Mouse (Mus musculus) spleen, postnatal 4 days (tissue): ENCODE measurements around the gene Bola2.
A peak's percentile ranks its signal among the peaks of the same experiment; 100 is the strongest.

ENCODE experiments used
- DNase-seq, 2 experiments: peaks; one replicate each; pipeline ENCODE4 v3.0.0; 2022; ENCODE audit warnings: low spot score in 2 of 2

Bola2 gene

DNA sequence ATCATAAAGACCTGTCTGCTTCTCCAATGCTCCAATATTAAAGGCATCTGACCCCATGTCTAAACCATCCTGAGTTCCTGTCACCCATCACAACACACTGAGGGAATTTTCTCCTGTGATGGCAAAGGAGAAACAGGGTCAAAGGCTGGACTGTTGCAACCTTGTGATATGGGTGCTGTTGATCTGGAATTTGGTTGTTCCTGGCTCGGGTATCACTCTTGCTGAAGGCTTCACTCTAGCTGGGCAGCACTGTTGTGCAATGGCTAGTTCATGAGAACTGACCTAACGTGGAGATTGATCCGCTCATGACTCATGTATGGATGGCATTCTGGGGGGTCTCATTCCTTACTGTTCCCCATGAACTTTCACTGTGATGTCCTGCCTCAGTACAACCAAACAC, 6.2 kb upstream of the Bola2 start:
- DNase-seq: no peak

DNA sequence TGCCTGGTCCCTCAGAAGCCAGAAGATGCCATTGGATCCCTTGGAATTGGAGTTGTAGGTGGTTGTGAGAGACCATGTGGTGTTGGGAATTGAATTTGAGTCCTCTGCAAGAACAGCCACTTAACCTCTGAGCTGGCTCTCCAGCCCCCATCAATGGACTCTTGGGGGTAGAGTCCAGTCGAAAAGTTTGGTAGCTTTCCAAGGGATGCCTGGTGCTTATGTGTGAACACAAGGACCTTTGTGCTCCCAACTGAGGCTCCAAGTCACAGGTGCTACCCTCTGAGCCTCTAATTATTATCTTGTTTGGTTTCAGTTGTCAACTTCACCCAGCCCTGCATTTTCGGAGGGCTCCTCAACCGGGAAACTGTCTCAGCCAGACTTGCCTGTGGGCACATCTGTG, 4.5 kb upstream of the Bola2 start:
- DNase-seq: no peak

DNA sequence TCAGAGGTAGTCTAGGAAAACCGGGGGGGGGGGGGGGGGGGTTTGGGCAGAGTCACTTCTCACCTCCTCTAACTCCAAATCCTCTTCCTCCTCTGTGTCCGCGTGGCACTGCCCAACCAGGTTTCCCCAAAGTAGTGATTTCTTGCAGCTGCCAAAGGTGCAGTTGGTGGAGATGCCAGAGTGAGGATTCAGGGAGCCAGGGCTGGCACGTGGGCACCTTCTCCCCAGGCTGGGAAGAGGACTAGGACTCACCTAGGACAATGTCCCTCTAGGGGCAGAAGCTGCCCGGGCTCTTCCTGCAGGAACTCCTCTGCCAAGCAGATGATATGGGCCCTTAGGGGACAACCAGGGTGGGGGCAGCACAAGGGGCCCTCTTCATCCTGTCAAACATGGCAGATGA, 3.5 kb upstream of the Bola2 start:
- no peak for DNase-seq

DNA sequence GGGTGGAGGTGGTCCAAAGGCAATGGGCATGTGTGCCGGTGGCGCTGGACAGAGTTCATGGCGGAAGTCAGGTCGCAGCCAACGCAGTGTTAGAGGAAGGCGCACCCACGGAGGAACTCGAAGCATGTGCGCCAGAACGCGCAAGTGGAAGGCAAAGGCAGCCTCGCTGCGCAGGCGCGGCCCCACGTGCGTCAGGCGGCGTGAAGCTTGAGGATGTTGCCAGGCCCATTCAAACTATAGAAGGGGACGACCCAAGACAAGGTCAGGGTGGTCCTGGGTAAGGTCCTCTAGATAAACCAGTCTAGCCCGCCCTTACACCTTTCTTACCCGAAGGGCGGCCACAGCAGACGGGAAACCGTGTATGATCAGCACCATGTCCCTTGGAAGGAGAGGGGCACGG, 2.8 kb upstream of the Bola2 start:
- DNase-seq: no peak

DNA sequence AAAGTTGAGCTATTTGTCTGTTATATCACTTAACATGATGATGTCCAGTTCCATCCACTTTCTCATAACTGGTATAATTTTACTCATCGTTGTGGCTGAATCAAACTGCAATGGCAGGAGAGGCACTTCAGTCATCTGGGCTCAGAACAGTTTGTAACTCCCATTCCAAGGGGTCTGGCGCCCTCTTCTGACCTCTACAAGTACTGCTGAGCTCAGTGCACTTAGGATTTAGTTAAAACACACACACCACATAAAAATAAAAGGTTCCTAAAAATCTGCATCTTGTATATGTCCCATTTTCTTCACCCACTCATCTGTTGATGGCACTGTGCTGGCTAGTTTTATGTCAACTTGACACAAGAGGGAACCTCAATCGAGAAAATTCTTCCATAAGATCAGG, 1.9 kb upstream of the Bola2 start:
- DNase-seq: peak; percentile 85 to 93

DNA sequence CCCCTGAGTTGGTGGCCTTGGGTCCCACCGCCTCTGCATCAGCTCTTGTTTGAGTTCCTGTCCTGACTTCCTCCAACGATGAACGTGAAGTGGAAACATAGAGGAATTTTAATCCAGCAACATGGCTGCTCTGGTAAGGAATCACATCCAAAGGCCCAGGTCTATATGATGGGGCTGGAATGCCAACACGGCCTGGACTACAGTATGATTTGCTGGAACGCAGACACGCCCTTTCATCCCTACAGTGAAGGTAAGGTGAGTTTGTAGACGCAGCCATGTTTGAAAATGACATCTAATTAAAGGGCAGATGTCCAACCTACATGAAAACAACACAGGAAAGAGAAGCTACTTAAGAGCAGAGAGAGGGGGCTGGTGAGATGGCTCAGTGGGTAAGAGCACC, 1.4 kb upstream of the Bola2 start:
- no peak for DNase-seq

DNA sequence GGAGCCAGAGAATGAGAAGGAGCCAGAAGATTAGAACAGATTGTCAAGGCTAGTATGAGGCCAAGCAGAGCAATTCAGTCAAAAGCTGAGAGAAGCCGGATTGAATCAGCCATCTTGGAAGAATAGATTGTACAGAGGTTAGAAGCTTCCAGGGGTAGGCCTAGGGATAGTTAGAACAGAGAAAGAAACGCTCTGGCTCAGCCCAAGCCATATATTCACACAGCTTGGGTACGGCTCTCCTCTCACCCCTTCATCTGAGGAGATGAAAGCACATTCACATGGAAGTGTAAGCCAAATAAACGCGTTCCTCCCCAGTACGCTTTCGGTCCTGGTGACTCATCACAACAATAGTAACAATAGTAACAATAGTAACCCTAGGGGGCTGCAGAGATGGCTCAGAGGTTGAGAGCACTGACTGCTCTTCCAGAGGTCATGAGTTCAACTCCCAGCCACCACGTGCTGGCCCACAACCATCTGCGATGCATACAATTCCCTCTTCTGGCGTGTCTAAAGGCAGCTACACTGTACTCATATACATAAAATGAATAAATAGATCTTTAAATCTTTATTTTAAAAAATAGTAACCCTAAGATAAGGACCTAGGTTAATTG, 655 bp upstream of the Bola2 start:
- DNase-seq: no peak

DNA sequence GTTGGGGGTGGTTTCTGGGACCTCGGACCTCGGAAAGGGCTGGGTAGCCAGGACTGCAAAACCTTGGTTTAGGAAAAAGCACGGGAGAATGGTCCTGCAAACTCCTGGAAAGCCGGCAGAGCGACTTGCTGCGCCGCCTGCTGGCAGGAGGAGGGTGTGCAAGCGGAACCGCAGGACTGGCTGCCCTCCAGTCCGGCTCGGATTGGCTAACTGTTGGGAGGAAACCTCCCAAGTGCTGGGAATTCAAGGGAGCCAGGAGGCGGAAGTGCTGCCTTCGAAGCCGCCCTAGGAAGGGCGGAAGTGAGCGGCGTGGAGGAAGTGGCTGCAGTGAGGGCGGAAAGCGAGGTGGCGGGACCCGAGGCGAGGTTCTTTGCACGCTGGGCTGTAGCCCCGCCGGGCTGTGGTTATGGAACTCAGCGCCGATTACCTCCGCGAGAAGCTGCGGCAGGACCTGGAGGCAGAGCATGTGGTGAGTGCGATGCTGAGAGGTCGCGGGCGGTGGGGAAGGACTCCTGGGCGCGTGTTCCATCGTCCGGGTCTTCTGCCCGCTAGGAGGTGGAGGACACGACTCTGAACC, 518 bp downstream of the Bola2 start, which contains the start of gene Slx1b:
TSS of gene Slx1b (minus strand) at position 154 of the 577 bp plus-strand sequence.
- peak; percentile 91 to 95 for DNase-seq

DNA sequence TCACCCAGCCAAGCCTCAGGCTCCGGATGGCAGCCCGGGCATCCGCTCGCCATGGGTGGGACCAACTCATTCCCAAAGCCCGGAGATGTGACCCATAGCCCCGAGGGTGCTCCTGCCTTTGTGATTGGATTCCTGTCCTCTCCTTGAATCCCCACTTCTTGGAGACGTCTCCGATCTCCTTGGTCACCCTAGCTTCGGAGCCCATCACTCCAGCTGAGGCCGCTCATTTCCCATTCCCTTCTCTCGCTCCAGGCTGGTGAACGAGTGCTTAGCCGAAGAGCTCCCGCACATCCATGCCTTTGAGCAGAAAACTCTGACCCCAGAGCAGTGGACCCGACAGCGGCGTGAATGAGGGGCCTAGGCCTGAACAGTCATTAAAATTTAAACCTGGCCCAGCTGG, 1.1 kb downstream of the Bola2 start:
- DNase-seq: no peak

DNA sequence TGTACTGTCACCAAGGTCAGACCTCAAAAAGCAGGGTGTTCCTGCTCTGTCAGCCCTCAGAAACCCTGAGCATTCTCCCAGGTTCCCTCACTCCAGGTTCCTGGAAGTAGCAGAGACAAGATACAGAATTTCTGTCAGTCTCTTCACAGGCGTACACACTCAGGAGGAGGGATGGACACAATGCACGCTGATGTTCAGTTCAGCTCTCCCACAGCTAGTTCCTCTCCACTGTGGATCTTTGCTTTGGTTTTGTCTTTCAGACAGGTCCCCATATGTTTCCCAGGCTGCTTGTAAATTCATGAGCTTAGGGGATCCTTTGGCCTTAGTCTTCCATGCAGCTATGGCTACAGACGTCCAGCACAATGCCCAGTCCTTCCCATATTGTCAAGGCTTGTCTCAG, 1.7 kb downstream of the Bola2 start:
- DNase-seq: no peak

DNA sequence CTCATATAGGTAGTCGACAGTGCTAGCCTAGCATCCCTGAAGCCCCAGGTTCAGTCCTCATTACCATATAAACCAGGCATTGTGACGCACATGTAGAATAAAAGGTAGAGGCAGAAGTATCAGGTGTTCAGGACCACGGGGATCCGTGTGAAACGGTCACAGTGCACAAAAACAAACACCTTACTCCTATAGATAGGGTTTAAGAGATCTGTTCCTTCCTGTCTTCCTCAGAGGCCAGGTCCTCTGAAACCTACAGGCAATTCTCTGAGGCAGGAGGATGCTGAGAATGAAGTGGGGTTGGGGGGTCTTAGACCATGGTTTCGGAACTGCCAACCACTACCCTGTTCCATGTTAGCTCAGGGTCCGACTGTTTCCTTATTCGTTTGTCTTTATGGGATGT, 2.6 kb downstream of the Bola2 start:
- DNase-seq: no peak

DNA sequence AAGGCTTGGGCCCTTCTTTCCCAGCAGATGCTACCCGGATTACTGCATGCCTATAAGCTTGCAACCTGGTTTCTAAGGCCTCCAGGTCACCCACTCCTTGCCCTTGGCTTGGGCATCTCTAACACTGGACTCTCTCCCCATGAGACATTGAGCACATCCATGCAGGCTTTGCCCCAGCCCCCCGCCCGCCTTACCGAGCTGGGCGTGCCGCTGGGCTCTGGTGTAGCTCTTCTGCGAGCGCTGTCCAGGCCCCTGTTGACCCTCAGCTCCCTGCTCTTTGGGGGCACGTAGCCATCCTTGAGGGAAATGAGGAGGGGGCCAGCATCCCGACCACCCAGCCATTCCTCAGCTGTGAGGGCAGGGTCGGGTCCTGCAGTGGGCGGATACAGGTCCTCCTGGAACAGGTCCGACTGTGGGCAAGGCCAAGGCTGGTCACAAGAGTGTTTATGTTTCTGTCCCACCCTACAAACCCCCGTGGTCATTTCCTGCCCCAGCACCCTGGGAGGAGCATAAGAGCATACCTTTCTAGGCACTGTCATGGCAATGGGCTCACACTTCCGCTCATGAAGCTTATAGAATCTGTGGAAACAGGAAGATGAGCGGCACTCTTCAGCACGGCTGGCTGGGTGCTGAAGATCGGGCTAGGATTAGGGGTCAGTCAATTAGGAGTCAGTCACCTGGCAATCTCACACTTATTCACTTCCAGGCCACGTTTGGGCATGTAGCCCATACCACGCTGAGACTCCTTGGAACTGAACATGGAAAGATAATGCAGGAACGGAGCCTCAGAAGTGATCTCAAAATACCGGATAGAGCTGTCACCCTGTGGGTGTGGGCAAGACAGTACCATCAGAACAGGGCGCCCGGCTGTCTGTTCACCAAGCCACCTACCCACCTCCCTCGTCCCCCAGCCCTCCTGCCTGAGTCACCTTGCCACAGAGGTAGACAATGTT, 5.1 kb downstream of the Bola2 start:
- DNase-seq: no peak

DNA sequence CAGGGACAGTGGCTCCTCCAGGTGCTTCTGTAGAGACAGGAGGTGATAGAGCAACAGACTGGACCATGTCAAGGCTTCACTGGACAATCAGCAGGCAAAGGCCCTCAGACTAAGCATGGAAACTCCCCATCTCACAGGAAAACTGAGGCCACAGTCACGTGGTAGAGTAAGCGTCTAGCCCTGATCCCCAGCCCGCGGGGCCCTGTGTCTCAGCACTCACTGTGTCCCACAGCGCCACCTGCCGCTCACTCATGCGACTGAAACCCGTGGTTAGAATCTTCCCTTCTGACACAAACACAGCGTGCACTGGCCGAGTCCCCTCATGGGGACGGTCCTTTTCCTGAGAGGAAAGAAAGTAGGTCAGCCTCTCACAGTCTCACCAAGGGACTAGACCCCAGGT, 5.9 kb downstream of the Bola2 start:
- DNase-seq: peak; percentile 91 to 98

DNA sequence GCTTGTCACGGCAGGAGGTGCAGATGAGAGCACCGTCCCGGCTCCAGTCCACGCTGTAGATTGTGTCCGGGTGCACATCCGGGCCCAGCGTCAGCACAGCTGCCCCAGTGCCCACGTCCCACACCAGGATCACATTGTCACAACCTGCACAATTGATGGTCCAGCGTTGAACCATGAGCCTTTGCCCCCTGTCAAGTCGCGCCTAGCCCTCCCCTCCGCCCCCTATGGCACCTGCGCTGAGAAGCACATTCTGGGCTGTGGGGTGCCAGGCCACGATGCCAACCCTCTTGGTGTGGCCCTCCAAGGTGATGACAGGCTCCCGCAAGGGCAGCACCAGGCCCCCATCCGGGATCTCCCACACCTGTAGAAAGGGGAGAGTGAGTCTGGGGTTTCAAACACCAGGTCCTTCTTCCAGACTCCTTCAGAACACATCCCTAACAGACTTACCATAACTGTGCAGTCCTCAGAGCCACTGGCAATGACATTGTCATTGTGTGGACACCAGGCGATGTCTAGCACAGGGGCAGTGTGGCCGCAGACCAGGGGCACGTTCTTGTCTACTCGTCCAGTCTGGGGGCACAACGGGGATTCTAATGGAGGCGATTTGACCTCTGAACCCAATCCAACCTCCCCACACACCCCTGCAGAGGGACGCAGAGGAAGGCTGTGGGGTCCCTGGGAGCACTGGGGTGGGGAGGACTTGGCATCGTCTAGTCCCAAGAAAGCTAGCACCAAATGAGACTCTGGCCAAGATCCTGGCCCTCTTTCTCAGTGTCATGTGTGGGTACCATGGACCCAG, 6.6 kb downstream of the Bola2 start:
- peak; percentile 32 to 74 for DNase-seq

DNA sequence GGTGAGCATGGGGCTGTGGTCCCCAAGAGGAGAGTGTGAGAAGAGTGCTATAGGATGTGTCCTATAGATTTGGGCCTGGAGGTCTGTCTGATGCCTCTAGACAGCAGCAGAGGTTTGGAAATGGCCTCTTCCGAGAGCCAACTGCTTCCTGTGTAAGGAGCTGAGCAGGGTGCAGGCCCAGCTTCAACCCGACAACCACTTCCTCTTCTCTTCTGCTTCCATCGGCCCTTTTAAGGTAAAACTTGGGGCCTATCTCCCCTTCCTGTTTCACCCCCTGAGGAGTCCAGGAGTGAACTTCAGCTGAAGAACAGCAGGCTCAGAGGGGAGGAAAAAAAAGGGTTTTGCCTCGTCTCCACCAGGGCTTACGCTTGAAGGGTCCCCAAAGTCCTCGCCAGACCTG, 7.2 kb downstream of the Bola2 start:
- peak; percentile 57 to 75 for DNase-seq

DNA sequence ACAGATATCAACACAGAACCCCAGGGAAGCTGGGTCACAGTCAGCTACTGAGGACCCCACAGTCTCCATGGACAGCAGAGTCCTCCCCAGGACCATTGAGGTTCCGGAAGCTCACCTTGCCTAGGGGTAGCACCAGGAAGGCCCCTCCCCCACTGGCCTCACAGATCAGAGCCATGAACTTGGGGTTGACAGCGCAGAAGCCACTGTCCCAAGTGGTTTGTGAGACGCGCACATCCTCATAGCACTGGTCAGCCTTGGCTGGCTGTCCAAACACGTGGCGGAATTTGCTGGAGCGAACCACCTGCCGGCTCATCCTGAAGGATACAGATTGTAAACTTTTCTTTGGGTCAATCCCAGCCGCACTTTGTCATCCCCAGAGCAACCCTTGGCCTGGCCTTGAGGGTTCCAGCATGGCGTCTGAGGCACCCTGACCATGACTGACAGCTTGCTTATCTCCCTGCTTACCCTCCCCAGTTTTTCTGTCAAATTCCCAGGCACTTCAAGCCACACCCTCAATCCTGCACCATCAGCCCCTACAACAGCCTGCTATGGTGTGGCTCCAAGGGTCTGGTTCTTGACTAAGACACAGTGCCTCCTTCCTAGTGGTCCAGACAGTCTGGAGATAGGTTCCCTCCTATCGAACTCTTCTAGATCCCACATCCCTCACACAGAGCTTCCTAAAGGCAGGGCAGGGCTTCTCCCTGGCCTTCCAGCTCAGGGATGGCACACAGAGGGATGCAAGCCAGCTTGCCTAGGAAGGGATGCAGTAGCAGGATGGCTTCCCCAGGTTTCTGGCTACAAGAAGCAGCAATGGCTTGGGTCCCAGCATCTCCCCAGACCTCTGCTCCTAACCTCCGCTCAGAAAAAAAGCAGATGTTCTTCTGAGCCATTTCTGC, 7.9 kb downstream of the Bola2 start:
- peak; percentile 58 to 81 for DNase-seq

DNA sequence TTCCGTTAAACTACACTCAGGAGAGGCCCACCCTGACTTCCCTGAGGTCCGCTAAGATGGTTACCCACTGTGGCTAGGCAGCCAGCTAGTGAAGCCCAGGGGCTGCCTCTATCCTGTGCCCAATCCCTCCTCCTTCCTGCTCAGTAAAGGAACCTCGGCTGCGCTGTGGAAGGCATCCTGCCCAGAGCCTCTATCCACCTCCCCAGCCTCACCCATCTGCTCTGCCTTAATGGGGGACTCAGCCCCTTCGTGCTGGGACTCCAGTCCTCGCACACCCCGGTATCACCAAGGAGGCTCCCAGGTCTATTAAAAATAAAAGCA, 8.5 kb downstream of the Bola2 start:
- DNase-seq: peak; percentile 30 to 70

DNA sequence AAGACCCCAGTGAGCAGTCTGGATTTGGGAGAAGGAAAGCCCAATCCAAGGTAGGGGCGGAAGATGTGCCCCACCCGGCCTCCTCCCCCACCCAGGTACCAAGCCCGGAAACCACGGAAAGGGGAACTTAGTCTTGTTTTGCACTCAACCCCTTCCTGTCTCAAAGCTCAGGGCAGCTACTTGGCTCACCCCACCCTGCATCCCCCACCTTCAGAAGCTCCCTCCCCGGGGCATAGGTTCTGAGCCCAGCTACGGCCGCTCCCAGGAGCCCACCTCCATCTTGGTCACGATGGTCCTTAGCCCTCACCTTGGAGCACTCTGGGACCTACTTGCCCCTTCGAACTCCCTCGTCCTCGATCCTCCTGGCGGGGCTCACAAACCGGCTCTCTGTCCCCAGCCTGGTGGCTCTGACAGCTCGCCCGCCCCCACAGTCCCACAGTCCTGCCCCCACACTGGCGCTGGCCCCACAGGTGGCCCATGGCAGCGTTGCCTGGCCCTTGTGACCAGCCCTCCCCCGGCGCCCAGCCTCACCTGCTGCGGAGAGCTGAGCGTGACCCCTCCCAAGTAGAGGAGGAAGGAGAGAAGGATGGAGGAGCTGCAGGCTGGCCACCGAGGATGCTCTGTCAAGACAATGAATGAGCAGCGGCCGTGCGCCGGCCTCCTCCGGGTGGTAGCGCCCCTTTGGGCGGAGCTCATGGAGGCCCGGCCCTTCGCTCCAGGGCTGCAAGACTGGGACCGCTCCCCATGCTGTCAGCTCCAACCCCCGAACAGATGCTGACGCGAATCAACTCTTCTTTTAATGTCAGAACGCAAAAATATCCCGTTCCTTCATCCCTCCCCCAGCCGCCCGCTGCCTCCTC, 9.2 kb downstream of the Bola2 start:
- peak; percentile 84 to 92 for DNase-seq

DNA sequence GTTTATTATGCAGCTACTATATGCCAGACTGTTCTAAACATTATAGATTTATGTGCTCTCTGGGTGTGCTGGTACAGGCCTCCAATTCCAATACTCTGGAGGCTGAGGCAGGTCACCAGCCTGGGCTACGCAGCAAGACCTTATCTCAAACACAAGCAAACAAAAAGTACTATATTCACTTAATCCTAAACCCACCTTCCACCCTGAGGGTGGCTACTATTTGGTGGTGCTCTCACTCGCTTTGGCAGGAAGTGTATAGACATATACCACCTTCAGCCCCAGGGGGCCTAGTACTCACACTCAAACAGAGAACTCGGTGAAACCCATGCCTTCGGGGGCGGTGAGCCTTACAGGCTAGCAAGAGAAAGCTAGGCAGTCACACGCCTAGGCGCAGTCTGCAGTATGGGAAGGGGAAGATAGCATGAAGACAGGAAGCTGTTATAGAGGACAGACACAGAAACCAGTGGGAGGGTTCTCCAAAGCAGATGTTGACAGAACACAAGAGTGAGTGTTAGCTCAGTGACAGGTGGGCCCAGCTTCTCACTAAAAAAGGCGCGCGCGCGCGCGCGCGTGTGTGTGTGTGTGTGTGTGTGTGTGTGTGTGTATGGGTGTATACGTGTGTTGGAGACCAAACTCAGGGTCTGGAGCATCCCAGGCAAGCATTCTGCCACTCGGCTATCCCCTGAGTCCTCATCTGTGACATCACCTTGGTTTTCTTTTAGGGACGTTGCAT, 12.4 kb downstream of the Bola2 start, which contains the start of gene Coro1a:
TSS of gene Coro1a (minus strand) at position 346 of the 733 bp plus-strand sequence.
- DNase-seq: peak; percentile 59 to 73
